In the genomic region with DNA sequence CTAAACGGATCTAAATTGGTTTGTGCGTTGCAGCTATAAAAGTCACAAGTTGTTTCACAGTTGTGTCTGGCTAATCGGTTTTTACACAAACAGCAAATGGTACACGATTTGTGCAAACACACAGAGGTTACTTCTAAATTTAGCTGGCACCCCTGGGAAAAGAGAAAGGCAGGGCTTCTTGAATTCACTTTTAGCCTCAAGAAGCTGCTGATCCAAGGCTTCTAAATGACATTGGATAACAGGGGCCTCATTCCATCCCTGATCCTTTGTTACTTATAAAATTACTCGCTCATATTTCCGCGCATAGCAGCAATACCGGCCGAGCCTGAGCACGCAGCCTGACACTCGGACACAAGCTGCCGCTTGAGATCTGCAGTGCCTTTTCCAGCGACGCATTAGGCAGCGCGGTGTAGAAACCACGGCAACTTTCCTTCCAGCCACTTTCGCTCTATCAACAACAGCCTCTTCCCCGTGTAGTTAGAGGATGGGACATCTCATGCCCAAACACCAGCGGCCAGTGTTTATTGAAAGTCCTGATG, we compare ENCODE assay signal across 8 mouse cellular contexts. TPM values are rescaled to one million over a fixed set of nuclear protein-coding genes. Genes with fewer than 3 reads are reported as not detected.
A peak's percentile ranks its signal among the peaks of the same experiment; 100 is the strongest.
DNase-seq lines count a peak whose midpoint lies in the region; ATAC-seq and TF ChIP-seq lines count a peak whose summit lies in the region.

No protein-coding gene starts in this region.

- no peak overlapping the region for H3K9ac ChIP-seq in lung, postnatal 0 days (replicated peaks; ENCODE audit: low read depth)
- no peak overlapping the region for H3K9ac ChIP-seq in hindbrain, embryonic 15.5 days

- peak; percentile 16 for DNase-seq in adrenal gland, postnatal 14 days
- no peak for DNase-seq in adrenal gland, postnatal 10 days
- DNase-seq in lung, postnatal 0 days (ENCODE audit: low spot score) = no peak
- DNase-seq in lung, adult 18-20 months = no peak
- peak; percentile 39 for DNase-seq in testis, postnatal 10 days (ENCODE audit: low spot score)
- no peak for DNase-seq in spleen, adult 18-20 months
- DNase-seq in layer of hippocampus, adult 18-20 months (ENCODE audit: low spot score in 2 of 2) = no peak

- no peak for TF ChIP-seq CTCF in lung, postnatal 0 days (IDR thresholded peaks at IDR 0.05)

- H3K4me1 ChIP-seq in lung, postnatal 0 days (ENCODE audit: insufficient read depth, low read depth, low read length) = 0 out of 2 replicates have a peak, but pooled peaks cover 3% of the 10 kb centered on the region
- H3K4me1 ChIP-seq in hindbrain, embryonic 15.5 days (replicated peaks) = peaks cover 24% of the 10 kb centered on the region

- peaks cover 77% of the 10 kb centered on the region for H3K27me3 ChIP-seq in lung, postnatal 0 days (replicated peaks; ENCODE audit: insufficient read depth, low read length)
- H3K27me3 ChIP-seq in hindbrain, embryonic 15.5 days = peaks cover 66% of the 10 kb centered on the region

- ATAC-seq in lung, postnatal 0 days = no peak
- no peak for ATAC-seq in hindbrain, embryonic 15.5 days (ENCODE audit: low FRiP score, low read depth)

- no peak overlapping the region for H3K4me3 ChIP-seq in lung, postnatal 0 days (ENCODE audit: low read depth, low read length)
- H3K4me3 ChIP-seq in hindbrain, embryonic 15.5 days = peak overlapping the region; percentile 8; the same call in 1 of the 2 replicates

- H3K4me2 ChIP-seq in lung, postnatal 0 days (replicated peaks; ENCODE audit: low read depth, low read length) = peak overlapping the region; percentile 5; the same call in 1 of the 2 replicates
- peak overlapping the region; percentile 35 for H3K4me2 ChIP-seq in hindbrain, embryonic 15.5 days

- TF ChIP-seq EP300 in lung, postnatal 0 days (IDR thresholded peaks at IDR 0.05) = no peak

- H3K9me3 ChIP-seq in lung, postnatal 0 days (ENCODE audit: low read length) = no peaks in the 10 kb centered on the region
- no peaks in the 10 kb centered on the region for H3K9me3 ChIP-seq in hindbrain, embryonic 15.5 days

- H3K36me3 ChIP-seq in lung, postnatal 0 days (ENCODE audit: insufficient read depth, low read length) = no peaks in the 10 kb centered on the region
- no peaks in the 10 kb centered on the region for H3K36me3 ChIP-seq in hindbrain, embryonic 15.5 days

- 1% methylated on average over 20 of the region's 20 CpGs for WGBS in lung, postnatal 0 days
- 1% methylated on average over 20 of the region's 20 CpGs for WGBS in hindbrain, embryonic 15.5 days

- H3K27ac ChIP-seq in lung, postnatal 0 days (ENCODE audit: low read length) = no peak overlapping the region
- H3K27ac ChIP-seq in hindbrain, embryonic 15.5 days (replicated peaks) = 0 out of 2 replicates have a peak overlapping the region, but pooled peaks have one; percentile 13

RNA-seq across cellular contexts. Expression of a gene that starts 4.0 kb away (rescaled TPM):
- total RNA-seq in adrenal gland, postnatal 14 days (2021) = 1.5 and 1.7 TPM in 2 replicates
- total RNA-seq in adrenal gland, postnatal 10 days (2021) = 1 to 10 TPM; 2.4 to 3.5 TPM
- 0.05 TPM in 1 of 2 replicates, not detected in the other for polyA plus RNA-seq in lung, postnatal 0 days (2015; fragmentation: Nextera tagmentation; extraction: Ambion mirVana)
- polyA plus RNA-seq in hindbrain, embryonic 15.5 days (2015; fragmentation: Nextera tagmentation; extraction: Ambion mirVana) = 1.8 and 2.1 TPM in 2 replicates
- not detected for total RNA-seq in layer of hippocampus, adult 18-20 months (2021)

RNA-seq across cellular contexts. Expression of a gene that starts 55.3 kb away (rescaled TPM):
- 7.3 and 7.9 TPM in 2 replicates for total RNA-seq in adrenal gland, postnatal 14 days (2021)
- total RNA-seq in adrenal gland, postnatal 10 days (2021) = 10 to 100 TPM in 1 of 2 experiments, 1 to 10 TPM in 1; 9.8 to 11.8 TPM
- polyA plus RNA-seq in lung, postnatal 0 days (2015; fragmentation: Nextera tagmentation; extraction: Ambion mirVana) = 7.3 and 10.0 TPM in 2 replicates
- polyA plus RNA-seq in hindbrain, embryonic 15.5 days (2015; fragmentation: Nextera tagmentation; extraction: Ambion mirVana) = 11.1 and 13.9 TPM in 2 replicates
- 10 to 100 TPM in 1 of 2 experiments, 1 to 10 TPM in 1; 9.9 to 11.4 TPM for total RNA-seq in layer of hippocampus, adult 18-20 months (2021)

Comparison
In these comparisons a context has a peak if more than half of its experiments do, and no peak if none do; other contexts are left out.
1. DNase-seq: peak in adrenal gland, postnatal 14 days (single experiment) and testis, postnatal 10 days (single experiment); none in adrenal gland, postnatal 10 days (single experiment), lung, postnatal 0 days (single experiment), lung, adult 18-20 months (0 of 2), spleen, adult 18-20 months (0 of 2) and layer of hippocampus, adult 18-20 months (0 of 2).